Mouse (Mus musculus) kidney, adult 18-20 months (tissue): ENCODE results near the gene Gm6525.

ENCODE experiments used
- DNase-seq: peaks from one replicate; pipeline ENCODE4 v3.0.0; 2021

The Gm6525 gene

DNA sequence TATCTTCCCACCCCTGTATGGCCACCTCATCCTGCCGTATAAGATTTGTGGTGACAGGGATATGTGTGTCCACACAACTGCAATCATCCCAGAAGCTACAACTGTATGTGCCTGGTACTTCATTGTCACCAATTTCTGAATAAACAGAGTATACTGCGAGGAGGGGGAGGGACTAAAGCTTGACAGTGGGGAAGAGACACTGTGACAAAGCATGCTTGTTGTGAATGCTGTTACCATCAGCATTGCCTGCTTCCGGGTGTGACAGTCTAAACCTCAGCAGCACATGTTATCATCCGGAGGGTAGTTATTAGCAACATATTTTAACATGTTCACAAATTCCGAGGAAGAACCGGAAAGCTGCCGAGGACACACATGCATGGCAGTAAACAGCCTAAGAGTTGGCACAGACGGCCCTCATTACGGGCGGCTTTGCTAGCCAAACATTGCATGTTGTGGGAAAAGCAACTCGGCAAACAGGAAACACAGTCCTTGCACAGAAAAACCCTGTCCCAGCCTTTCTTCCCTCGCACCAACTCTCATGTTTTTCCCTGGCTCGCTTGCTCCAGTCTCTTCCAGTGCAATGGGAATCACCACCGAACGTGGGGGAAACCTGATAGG lies 41.9 kb downstream of the Gm6525 start:
- no peak for DNase-seq

DNA sequence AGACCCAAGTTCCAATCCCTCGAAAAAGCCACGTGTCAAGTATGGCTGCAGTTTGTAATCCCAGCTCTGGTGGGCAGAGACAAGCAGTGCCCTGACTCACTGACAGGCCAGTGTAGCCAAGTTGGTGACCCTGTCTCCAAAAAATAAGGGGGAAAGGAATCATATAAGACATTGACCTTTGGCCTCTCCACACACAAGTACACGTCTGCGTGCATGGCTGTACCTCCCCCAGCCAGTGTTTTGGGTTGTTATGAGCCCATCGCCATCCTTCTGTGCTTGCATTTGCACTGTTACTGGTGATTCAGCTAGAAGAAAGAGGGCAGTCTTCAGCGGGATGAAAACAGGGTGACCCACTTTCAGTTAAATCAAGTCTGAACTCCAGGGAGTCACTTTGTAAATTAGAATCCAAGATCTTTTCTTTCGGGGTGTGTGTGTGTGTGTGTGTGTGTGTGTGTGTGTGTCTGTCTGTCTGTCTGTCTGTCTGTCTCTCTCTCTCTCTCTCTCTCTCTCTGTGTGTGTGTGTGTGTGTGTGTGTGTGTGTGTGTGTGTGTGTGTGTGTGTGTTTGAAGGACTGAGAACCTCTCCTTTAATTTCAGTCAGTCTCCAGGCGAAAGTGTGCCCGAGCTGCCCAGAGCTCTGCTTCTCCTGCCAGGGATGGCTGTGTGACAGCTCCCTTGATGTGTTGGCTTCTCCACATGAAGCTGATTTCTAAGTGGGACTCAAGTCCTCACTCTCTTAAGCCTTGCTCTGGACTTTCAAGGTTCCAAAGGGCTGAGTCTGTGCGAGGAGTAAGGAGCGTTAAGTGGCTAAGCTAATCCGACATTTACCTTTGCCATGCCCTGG lies 43.4 kb downstream of the Gm6525 start:
- DNase-seq = no peak

DNA sequence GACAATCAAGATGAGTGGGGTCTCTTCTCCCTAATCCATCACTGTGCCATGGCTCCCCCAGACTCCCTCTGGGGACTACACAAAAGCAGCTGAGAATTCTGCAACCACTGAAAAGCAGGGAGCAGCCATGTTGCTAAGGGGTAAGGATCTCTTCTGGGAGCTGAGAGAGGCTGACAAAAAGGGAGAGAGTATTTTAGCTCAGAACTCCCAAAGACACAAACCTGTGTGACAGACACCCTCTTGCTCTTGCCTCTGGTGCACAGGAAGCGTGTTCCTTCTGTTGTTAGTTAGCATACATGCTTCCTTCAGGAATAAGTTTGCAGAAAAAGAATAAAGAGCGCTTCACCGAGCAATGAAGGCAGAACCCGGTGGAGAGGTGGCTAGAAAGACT lies 44.1 kb downstream of the Gm6525 start:
- DNase-seq = no peak

DNA sequence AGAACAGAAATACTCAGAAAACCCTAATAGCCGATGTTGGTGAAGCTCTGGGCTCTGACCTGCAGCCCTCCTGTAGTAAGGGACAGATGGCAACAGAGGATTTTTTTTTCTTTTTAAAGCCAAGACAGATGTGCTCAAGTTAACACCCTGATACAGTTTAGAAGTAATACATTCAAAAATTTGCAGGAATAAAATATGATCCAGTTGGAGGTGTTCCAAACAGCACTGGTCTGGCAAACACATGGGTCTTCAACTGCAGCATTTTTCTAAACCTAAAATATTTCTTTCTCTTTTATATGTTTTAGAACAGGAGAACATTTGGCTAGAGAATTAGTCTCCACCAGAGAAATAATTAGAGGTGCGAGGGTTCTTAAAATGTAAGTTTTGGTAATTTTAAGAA lies 44.6 kb downstream of the Gm6525 start:
- DNase-seq = no peak

DNA sequence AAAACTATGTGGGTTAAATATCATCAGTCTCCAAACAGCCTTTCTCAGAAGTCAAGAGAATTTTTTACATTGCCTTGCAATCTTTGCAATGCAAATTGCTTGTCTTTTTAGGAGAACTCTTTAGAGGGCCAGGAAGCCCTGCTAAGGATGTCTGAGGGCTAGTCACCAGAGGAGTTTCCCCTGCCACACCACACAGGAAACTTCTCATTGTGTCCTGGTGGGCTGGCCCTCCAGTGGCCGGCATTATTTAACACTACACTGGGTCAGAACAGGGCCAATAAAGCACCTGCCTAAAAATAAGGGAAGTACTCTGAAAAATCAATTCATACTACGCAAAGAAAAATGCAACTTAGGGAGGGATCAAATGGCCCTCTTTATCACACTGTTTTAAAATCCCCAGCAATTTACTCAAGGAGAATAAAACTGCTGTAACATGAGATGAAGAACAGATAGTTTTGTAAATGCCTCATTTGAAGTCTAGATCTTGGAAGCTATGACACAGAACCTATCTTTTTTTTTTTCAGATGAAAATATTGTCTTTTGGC lies 45.3 kb downstream of the Gm6525 start:
- no peak for DNase-seq

DNA sequence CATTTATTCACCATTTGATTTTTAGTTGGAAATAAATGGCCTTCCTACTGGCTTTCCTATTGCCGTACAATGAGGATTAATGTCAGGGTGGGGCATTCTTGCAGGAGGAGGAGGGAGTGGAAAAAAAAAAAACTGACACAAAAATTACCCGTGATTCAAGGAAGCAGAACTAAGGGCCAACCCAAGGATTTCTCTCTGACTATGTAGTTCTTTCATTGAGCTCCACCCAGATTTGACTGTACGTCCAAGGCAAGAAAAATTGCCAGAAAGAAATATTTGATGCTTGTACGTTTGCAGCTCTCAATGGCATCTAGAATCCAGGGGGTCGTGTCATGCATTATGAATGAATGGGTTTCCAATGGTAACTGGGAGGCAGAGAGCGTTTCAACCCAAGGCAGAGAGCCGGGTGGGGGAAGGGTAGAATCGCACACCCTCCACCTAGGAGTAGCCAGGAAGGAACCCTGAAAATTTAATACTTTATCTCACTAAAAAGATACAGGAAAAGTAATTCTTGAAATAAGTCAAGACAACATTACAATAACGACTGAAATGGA lies 45.9 kb downstream of the Gm6525 start:
- DNase-seq = no peak

DNA sequence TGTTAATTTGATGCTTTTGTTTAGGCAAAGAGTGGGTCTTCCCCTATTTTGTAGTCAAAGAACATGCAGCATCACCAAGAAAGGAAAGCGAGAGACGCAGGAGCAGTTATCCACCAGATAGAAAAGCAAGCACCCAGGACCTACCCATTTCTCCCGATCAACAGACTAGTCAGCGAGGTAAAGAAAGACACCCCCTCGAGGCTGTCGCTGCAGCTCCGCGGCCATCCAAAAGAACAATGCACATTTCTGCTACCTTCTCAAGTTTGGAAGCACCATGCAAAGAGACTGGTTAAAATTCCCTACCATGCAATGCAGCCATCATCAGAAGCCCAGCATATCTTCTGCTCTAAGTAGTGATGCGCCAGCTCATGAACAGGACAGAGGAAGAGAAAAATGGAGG lies 46.4 kb downstream of the Gm6525 start:
- DNase-seq = no peak

DNA sequence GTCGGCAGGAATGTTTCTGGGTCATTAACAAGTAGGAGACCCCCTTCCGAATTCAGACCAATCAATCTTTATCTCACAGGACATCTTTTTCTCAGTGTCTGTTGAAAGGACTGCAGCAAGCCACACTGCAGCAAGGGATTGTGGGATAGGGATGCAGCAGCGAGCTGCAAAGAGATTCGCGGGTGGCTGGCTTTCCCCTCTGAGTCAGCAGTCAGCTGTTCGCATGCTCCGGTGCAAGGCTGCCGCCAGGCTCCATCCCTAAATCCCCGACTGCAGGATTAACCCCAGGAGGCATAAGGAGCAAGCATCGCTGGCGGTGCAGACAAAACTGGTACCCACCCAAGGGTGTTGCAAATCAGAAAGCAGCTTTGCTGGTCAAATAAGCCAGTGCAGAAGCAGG lies 46.8 kb downstream of the Gm6525 start:
- peak; percentile 42 for DNase-seq
